Mouse (Mus musculus): ENCODE measurements around the gene Cacna2d1. TPM values are rescaled to one million over a fixed set of nuclear protein-coding genes. Genes with fewer than 3 reads are reported as not detected.

Gene Cacna2d1
- total and polyA plus RNA-seq, 3 experiments, result 0.08 to 0.13 TPM; not detected in 1

GRCm38 (mm10) chr5:16136839-16137238 is 202.3 kb downstream of the Cacna2d1 start:
- Histone ChIP-seq H3K27ac (ENCODE audit: control insufficient read depth, low read depth, low read length) (no peak overlapping the region), H3K4me1 (ENCODE audit: control insufficient read depth in 1 of 2, insufficient read depth in 2 of 2, low read length in 2 of 2) (no peaks in the 10 kb centered on the region), H3K79me2 (ENCODE audit: control insufficient read depth, insufficient read depth, low read length, poor library complexity) (no peaks in the 10 kb centered on the region), H3K4me3 (ENCODE audit: control insufficient read depth in 1 of 2, insufficient read depth in 1 of 2, low read depth in 2 of 2, low read length in 2 of 2) (no peak overlapping the region), H3K9me3 (replicated peaks; ENCODE audit: insufficient read depth, low read length) (no peaks in the 10 kb centered on the region), H3K36me3 (ENCODE audit: control insufficient read depth in 1 of 2, insufficient read depth in 2 of 2, low read length in 2 of 2) (no peaks in the 10 kb centered on the region), H3K9ac (ENCODE audit: control insufficient read depth, low read depth, low read length, poor library complexity, severe bottlenecking) (no peak overlapping the region), H3K27me3 (ENCODE audit: control insufficient read depth in 1 of 2, insufficient read depth in 2 of 2, low read length in 2 of 2) (no peaks in the 10 kb centered on the region)
- TF ChIP-seq TCF12 (IDR thresholded peaks at IDR 0.05; ENCODE audit: low read depth, low read length) (no peak), ZNF384 (IDR thresholded peaks at IDR 0.05; ENCODE audit: low read depth, low read length) (no peak), NRF1 (IDR thresholded peaks at IDR 0.05; ENCODE audit: insufficient read depth, low read depth, low read length, poor library complexity, severe bottlenecking) (no peak), RAD21 (IDR thresholded peaks at IDR 0.05; ENCODE audit: low read depth, low read length) (no peak), ETS1 (IDR thresholded peaks at IDR 0.05; ENCODE audit: low read depth, low read length) (no peak), HCFC1 (IDR thresholded peaks at IDR 0.05; ENCODE audit: low read depth, low read length) (no peak), KAT2A (conservative IDR thresholded peaks at IDR 0.05; ENCODE audit: low read depth, low read length) (no peak), ZKSCAN1 (IDR thresholded peaks at IDR 0.05; ENCODE audit: low read depth, low read length) (no peak), USF2 (IDR thresholded peaks at IDR 0.05; ENCODE audit: borderline replicate concordance in 1 of 2, insufficient read depth in 1 of 2, low read depth in 1 of 2, low read length in 2 of 2) (no peak), MXI1 (IDR thresholded peaks at IDR 0.05; ENCODE audit: low read depth, low read length) (no peak), MYC (IDR thresholded peaks at IDR 0.05; ENCODE audit: low read depth, low read length) (no peak), SIN3A (IDR thresholded peaks at IDR 0.05; ENCODE audit: low read length) (no peak), MAX (IDR thresholded peaks at IDR 0.05; ENCODE audit: low read length) (no peak), NELFE (IDR thresholded peaks at IDR 0.05; ENCODE audit: low read depth, low read length) (no peak), ELF1 (IDR thresholded peaks at IDR 0.05; ENCODE audit: low read depth, low read length) (no peak), MAZ (IDR thresholded peaks at IDR 0.05; ENCODE audit: low read depth, low read length) (no peak), TBP (IDR thresholded peaks at IDR 0.05; ENCODE audit: low read depth, low read length) (no peak), MEF2A (IDR thresholded peaks at IDR 0.05; ENCODE audit: extremely low read depth, insufficient replicate concordance, low read depth, low read length, poor library complexity, severe bottlenecking) (no peak)
- no peak for DNase-seq (ENCODE audit: low read depth, low spot score)

DNA sequence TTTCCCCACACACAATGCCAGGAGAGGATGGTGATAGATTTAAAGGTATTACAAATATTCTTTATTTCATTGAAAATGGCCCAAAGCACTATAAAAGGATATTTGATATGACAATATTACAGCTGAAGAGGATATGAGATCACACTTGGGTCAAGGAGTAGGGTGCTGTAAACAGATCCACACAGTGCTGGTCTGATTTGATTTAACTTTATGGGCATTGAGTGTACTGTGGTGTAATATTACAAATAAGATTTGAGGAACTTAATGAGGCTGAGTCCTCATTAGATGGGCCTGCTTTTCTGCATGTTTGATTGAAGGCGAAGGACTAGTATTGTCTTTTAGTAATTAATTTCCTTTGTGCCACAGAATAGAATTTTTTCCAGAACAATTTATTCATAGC is 212.1 kb downstream of the Cacna2d1 start:
- DNase-seq (ENCODE audit: low read depth, low spot score), result no peak
- no peaks in the 10 kb centered on the region for H3K36me3 ChIP-seq (ENCODE audit: control insufficient read depth in 1 of 2, insufficient read depth in 2 of 2, low read length in 2 of 2)
- no peaks in the 10 kb centered on the region for H3K4me1 ChIP-seq (ENCODE audit: control insufficient read depth in 1 of 2, insufficient read depth in 2 of 2, low read length in 2 of 2)
- TF ChIP-seq POLR2A (IDR thresholded peaks at IDR 0.05; ENCODE audit: control insufficient read depth in 1 of 2, insufficient read depth in 1 of 2, low read depth in 1 of 2, low read length in 2 of 2, poor library complexity in 1 of 2), result no peak
- TF ChIP-seq MXI1 (IDR thresholded peaks at IDR 0.05; ENCODE audit: low read depth, low read length), result no peak
- no peak for TF ChIP-seq HCFC1 (IDR thresholded peaks at IDR 0.05; ENCODE audit: low read depth, low read length)
- TF ChIP-seq POLR2AphosphoS5 (IDR thresholded peaks at IDR 0.05; ENCODE audit: borderline replicate concordance, low read depth, low read length), result no peak
- TF ChIP-seq USF1 (IDR thresholded peaks at IDR 0.05; ENCODE audit: low read depth, low read length), result no peak
- no peak for TF ChIP-seq SIN3A (IDR thresholded peaks at IDR 0.05; ENCODE audit: low read length)
- no peak for TF ChIP-seq CHD1 (IDR thresholded peaks at IDR 0.05; ENCODE audit: low read depth, low read length)
- TF ChIP-seq ZNF384 (IDR thresholded peaks at IDR 0.05; ENCODE audit: low read depth, low read length), result no peak
- no peak for TF ChIP-seq BHLHE40 (IDR thresholded peaks at IDR 0.05; ENCODE audit: borderline replicate concordance, low read depth, low read length)
- TF ChIP-seq ZMIZ1 (IDR thresholded peaks at IDR 0.05; ENCODE audit: low read depth, low read length), result no peak
- TF ChIP-seq CTCF (IDR thresholded peaks at IDR 0.05 in 2 of 3, conservative IDR thresholded peaks at IDR 0.05 in 1 of 3; ENCODE audit: control insufficient read depth in 1 of 3, insufficient read depth in 1 of 3, low read depth in 2 of 3, low read length in 3 of 3, poor library complexity in 1 of 3, severe bottlenecking in 1 of 3), result no peak
- no peak for TF ChIP-seq NELFE (IDR thresholded peaks at IDR 0.05; ENCODE audit: low read depth, low read length)
- TF ChIP-seq KAT2A (conservative IDR thresholded peaks at IDR 0.05; ENCODE audit: low read depth, low read length), result no peak
- no peak for TF ChIP-seq TBP (IDR thresholded peaks at IDR 0.05; ENCODE audit: low read depth, low read length)
- no peak for TF ChIP-seq MYB (IDR thresholded peaks at IDR 0.05; ENCODE audit: low read depth, low read length)
- no peak for TF ChIP-seq E2F4 (IDR thresholded peaks at IDR 0.05; ENCODE audit: borderline replicate concordance, low read depth, low read length)
- H3K9ac ChIP-seq (ENCODE audit: control insufficient read depth, low read depth, low read length, poor library complexity, severe bottlenecking), result no peak overlapping the region
- no peak overlapping the region for H3K27ac ChIP-seq (ENCODE audit: control insufficient read depth, low read depth, low read length)
- no peaks in the 10 kb centered on the region for H3K79me2 ChIP-seq (ENCODE audit: control insufficient read depth, insufficient read depth, low read length, poor library complexity)
- H3K9me3 ChIP-seq (replicated peaks; ENCODE audit: insufficient read depth, low read length), result no peaks in the 10 kb centered on the region
- H3K27me3 ChIP-seq (ENCODE audit: control insufficient read depth in 1 of 2, insufficient read depth in 2 of 2, low read length in 2 of 2), result no peaks in the 10 kb centered on the region
- no peak overlapping the region for H3K4me3 ChIP-seq (ENCODE audit: control insufficient read depth in 1 of 2, insufficient read depth in 1 of 2, low read depth in 2 of 2, low read length in 2 of 2)
